Mouse (Mus musculus) small intestine, adult 2 months (tissue): ENCODE data around the gene Stambpl1.

Experiments used
- CTCF ChIP-seq: fragments of 200-500 bp; IDR thresholded peaks from 2 replicates; pipeline ENCODE4 v1.5.1; 2012; ENCODE audit warnings: low read depth, mild to moderate bottlenecking, control low read depth, inconsistent platforms, low read length, moderate library complexity, mixed read lengths; ENCODE audit not compliant: insufficient replicate concordance, insufficient read length; ENCODE audit errors: extremely low read depth
- POLR2A ChIP-seq: fragments of 200-500 bp; IDR thresholded peaks from 2 replicates; pipeline ENCODE4 v1.6.1; 2012; ENCODE audit warnings: low read depth, mild to moderate bottlenecking, control low read depth, inconsistent platforms, low read length, moderate library complexity

- TF ChIP-seq POLR2A: no peak
- no peak for TF ChIP-seq CTCF
These were observed 96.7 kb downstream of the Stambpl1 start for GRCm38 (mm10) chr19:34288696-34289095.
